Mouse (Mus musculus): ENCODE measurements around the gene Taf9. TPM values are rescaled to one million over a fixed set of nuclear protein-coding genes. Genes with fewer than 3 reads are reported as not detected.

Taf9 gene
- polyA plus RNA-seq, 1 experiment = 13.8 TPM

- no peaks in the 10 kb centered on the region for H3K4me1 ChIP-seq (ENCODE audit: control insufficient read depth, insufficient read depth, low read length)
Measured at GRCm38 (mm10) chr13:100675936-100676635, 24.7 kb downstream of the Taf9 start.

GRCm38 (mm10) chr13:100681615-100682014 is 30.2 kb downstream of the Taf9 start:
- no peak for DNase-seq
- Histone ChIP-seq H3K4me1 (ENCODE audit: control insufficient read depth, insufficient read depth, low read length) (no peaks in the 10 kb centered on the region), H3K27me3 (ENCODE audit: control insufficient read depth, insufficient read depth, low read length) (no peaks in the 10 kb centered on the region), H3K27ac (ENCODE audit: insufficient read depth, low read length) (no peak overlapping the region), H3K4me3 (replicated peaks; ENCODE audit: insufficient read depth, low read depth, low read length) (no peak overlapping the region)
- 85% methylated on average over 8 of the region's 8 CpGs for WGBS
- TF ChIP-seq POLR2A (IDR thresholded peaks at IDR 0.05; ENCODE audit: borderline replicate concordance, insufficient read depth, low read length) = no peak
- TF ChIP-seq CTCF (IDR thresholded peaks at IDR 0.05; ENCODE audit: borderline replicate concordance, insufficient read depth, low read depth, low read length) = no peak

More at GRCm38 (mm10) chr13:100675936-100676635, 24.7 kb downstream of the Taf9 start:
- Histone ChIP-seq H3K4me3 (replicated peaks; ENCODE audit: insufficient read depth, low read depth, low read length) (no peak overlapping the region), H3K27me3 (ENCODE audit: control insufficient read depth, insufficient read depth, low read length) (no peaks in the 10 kb centered on the region), H3K27ac (ENCODE audit: insufficient read depth, low read length) (no peak overlapping the region)
- DNase-seq = no peak
- WGBS = 87% methylated on average over 15 of the region's 15 CpGs
- TF ChIP-seq CTCF (IDR thresholded peaks at IDR 0.05; ENCODE audit: borderline replicate concordance, insufficient read depth, low read depth, low read length) = no peak

GRCm38 (mm10) chr13:100682837-100683236 is 31.5 kb downstream of the Taf9 start:
- 89% methylated on average over 2 of the region's 2 CpGs for WGBS
- TF ChIP-seq POLR2A (IDR thresholded peaks at IDR 0.05; ENCODE audit: borderline replicate concordance, insufficient read depth, low read length) (no peak), CTCF (IDR thresholded peaks at IDR 0.05; ENCODE audit: borderline replicate concordance, insufficient read depth, low read depth, low read length) (no peak)
- Histone ChIP-seq H3K4me3 (replicated peaks; ENCODE audit: insufficient read depth, low read depth, low read length) (no peak overlapping the region), H3K27ac (ENCODE audit: insufficient read depth, low read length) (no peak overlapping the region), H3K27me3 (ENCODE audit: control insufficient read depth, insufficient read depth, low read length) (no peaks in the 10 kb centered on the region), H3K4me1 (ENCODE audit: control insufficient read depth, insufficient read depth, low read length) (no peaks in the 10 kb centered on the region)
- DNase-seq = no peak

GRCm38 (mm10) chr13:100684355-100684754 is 33.0 kb downstream of the Taf9 start:
- no peak for DNase-seq
- H3K4me3 ChIP-seq (replicated peaks; ENCODE audit: insufficient read depth, low read depth, low read length) = no peak overlapping the region
- no peaks in the 10 kb centered on the region for H3K27me3 ChIP-seq (ENCODE audit: control insufficient read depth, insufficient read depth, low read length)
- 78% methylated on average over 2 of the region's 2 CpGs for WGBS
- H3K27ac ChIP-seq (ENCODE audit: insufficient read depth, low read length) = no peak overlapping the region
- TF ChIP-seq CTCF (IDR thresholded peaks at IDR 0.05; ENCODE audit: borderline replicate concordance, insufficient read depth, low read depth, low read length) = no peak
- TF ChIP-seq POLR2A (IDR thresholded peaks at IDR 0.05; ENCODE audit: borderline replicate concordance, insufficient read depth, low read length) = no peak
- no peaks in the 10 kb centered on the region for H3K4me1 ChIP-seq (ENCODE audit: control insufficient read depth, insufficient read depth, low read length)

- no peak overlapping the region for H3K4me3 ChIP-seq (replicated peaks; ENCODE audit: insufficient read depth, low read depth, low read length)
- 73% methylated on average over 7 of the region's 7 CpGs for WGBS
- H3K27me3 ChIP-seq (ENCODE audit: control insufficient read depth, insufficient read depth, low read length) = no peaks in the 10 kb centered on the region
- TF ChIP-seq POLR2A (IDR thresholded peaks at IDR 0.05; ENCODE audit: borderline replicate concordance, insufficient read depth, low read length) = no peak
- no peak for TF ChIP-seq CTCF (IDR thresholded peaks at IDR 0.05; ENCODE audit: borderline replicate concordance, insufficient read depth, low read depth, low read length)
- H3K4me1 ChIP-seq (ENCODE audit: control insufficient read depth, insufficient read depth, low read length) = no peaks in the 10 kb centered on the region
- no peak overlapping the region for H3K27ac ChIP-seq (ENCODE audit: insufficient read depth, low read length)
- DNase-seq = no peak
Measured at GRCm38 (mm10) chr13:100687513-100687912, 36.1 kb downstream of the Taf9 start.

- no peak for DNase-seq
- Histone ChIP-seq H3K4me1 (ENCODE audit: control insufficient read depth, insufficient read depth, low read length) (no peaks in the 10 kb centered on the region), H3K27ac (ENCODE audit: insufficient read depth, low read length) (no peak overlapping the region), H3K27me3 (ENCODE audit: control insufficient read depth, insufficient read depth, low read length) (no peaks in the 10 kb centered on the region), H3K4me3 (replicated peaks; ENCODE audit: insufficient read depth, low read depth, low read length) (no peak overlapping the region)
- TF ChIP-seq POLR2A (IDR thresholded peaks at IDR 0.05; ENCODE audit: borderline replicate concordance, insufficient read depth, low read length) = no peak
- WGBS = 92% methylated on average over 3 of the region's 3 CpGs
Measured at GRCm38 (mm10) chr13:100697541-100697940, 46.2 kb downstream of the Taf9 start.

- TF ChIP-seq CTCF (IDR thresholded peaks at IDR 0.05; ENCODE audit: borderline replicate concordance, insufficient read depth, low read depth, low read length) (no peak), POLR2A (IDR thresholded peaks at IDR 0.05; ENCODE audit: borderline replicate concordance, insufficient read depth, low read length) (no peak)
- Histone ChIP-seq H3K27me3 (ENCODE audit: control insufficient read depth, insufficient read depth, low read length) (no peaks in the 10 kb centered on the region), H3K27ac (ENCODE audit: insufficient read depth, low read length) (no peak overlapping the region), H3K4me1 (ENCODE audit: control insufficient read depth, insufficient read depth, low read length) (no peaks in the 10 kb centered on the region), H3K4me3 (replicated peaks; ENCODE audit: insufficient read depth, low read depth, low read length) (no peak overlapping the region)
- DNase-seq = no peak
- WGBS = 92% methylated on average over 10 of the region's 10 CpGs
Measured at GRCm38 (mm10) chr13:100698866-100699265, 47.5 kb downstream of the Taf9 start.

GRCm38 (mm10) chr13:100703468-100703867 is 52.1 kb downstream of the Taf9 start:
- 96% methylated on average over 2 of the region's 2 CpGs for WGBS
- no peak for DNase-seq
- no peak overlapping the region for H3K27ac ChIP-seq (ENCODE audit: insufficient read depth, low read length)
- TF ChIP-seq POLR2A (IDR thresholded peaks at IDR 0.05; ENCODE audit: borderline replicate concordance, insufficient read depth, low read length) (no peak), CTCF (IDR thresholded peaks at IDR 0.05; ENCODE audit: borderline replicate concordance, insufficient read depth, low read depth, low read length) (no peak)
- H3K4me3 ChIP-seq (replicated peaks; ENCODE audit: insufficient read depth, low read depth, low read length) = no peak overlapping the region
- H3K4me1 ChIP-seq (ENCODE audit: control insufficient read depth, insufficient read depth, low read length) = no peaks in the 10 kb centered on the region
- no peaks in the 10 kb centered on the region for H3K27me3 ChIP-seq (ENCODE audit: control insufficient read depth, insufficient read depth, low read length)

Other genes starting within 250 kb of the Taf9 start
- gene Naip1, start 198.7 kb upstream of the Taf9 start, polyA plus RNA-seq (2012; rRNA removed) = 0.13 and 0.15 TPM in 2 replicates
- gene Gtf2h2, start 159.0 kb upstream of the Taf9 start, polyA plus RNA-seq (2012; rRNA removed) = 67.1 and 73.0 TPM in 2 replicates
- 14.8 and 16.0 TPM in 2 replicates for gene Ocln, start 98.9 kb upstream of the Taf9 start, polyA plus RNA-seq (2012; rRNA removed)
- 13.5 and 16.4 TPM in 2 replicates for gene Marveld2, start 34.6 kb upstream of the Taf9 start, polyA plus RNA-seq (2012; rRNA removed)
- gene Ak6, start 600 bp upstream of the Taf9 start, polyA plus RNA-seq (2012; rRNA removed) = 141 and 148 TPM in 2 replicates
- gene Rad17, start 528 bp upstream of the Taf9 start, polyA plus RNA-seq (2012; rRNA removed) = 15.6 and 17.0 TPM in 2 replicates
- 0.59 and 0.61 TPM in 2 replicates for gene Ccdc125, start 18.1 kb downstream of the Taf9 start, polyA plus RNA-seq (2012; rRNA removed)
- gene Cdk7, start 79.4 kb downstream of the Taf9 start, polyA plus RNA-seq (2012; rRNA removed) = 18.5 and 20.9 TPM in 2 replicates
- 115 and 119 TPM in 2 replicates for gene Mrps36, start 93.1 kb downstream of the Taf9 start, polyA plus RNA-seq (2012; rRNA removed)
- 0.41 and 0.63 TPM in 2 replicates for gene Cenph, start 124.3 kb downstream of the Taf9 start, polyA plus RNA-seq (2012; rRNA removed)
- gene Ccnb1, start 135.0 kb downstream of the Taf9 start, polyA plus RNA-seq (2012; rRNA removed) = 0.18 and 0.33 TPM in 2 replicates
- 42.7 and 44.0 TPM in 2 replicates for gene Slc30a5, start 181.8 kb downstream of the Taf9 start, polyA plus RNA-seq (2012; rRNA removed)